Mouse (Mus musculus) neural tube, embryonic 12.5 days (tissue): ENCODE measurements around the gene Slc34a2. TPM values are rescaled to one million over a fixed set of nuclear protein-coding genes. Genes with fewer than 3 reads are reported as not detected.

Experiments
- ATAC-seq: fragments of 200-750 bp; cut with Nextera tagmentation; 2 replicates; pipeline ENCODE4 v1.8.0; 2017; ENCODE audit warnings: low read depth, mild to moderate bottlenecking, moderate TSS enrichment, moderate library complexity; ENCODE audit not compliant: low FRiP score
- H3K27ac ChIP-seq: fragments of 300-500 bp; sonication (generic); 2 replicates; pipeline ENCODE4 v1.5.1; 2016
- H3K27me3 ChIP-seq: fragments of 300-500 bp; sonication (generic); replicated peaks from 2 replicates; pipeline ENCODE4 v1.6.1; 2016; ENCODE audit warnings: mild to moderate bottlenecking
- H3K36me3 ChIP-seq: fragments of 300-500 bp; sonication (generic); 2 replicates; pipeline ENCODE4 v1.6.1; 2016; ENCODE audit warnings: mild to moderate bottlenecking
- H3K4me1 ChIP-seq: fragments of 300-500 bp; sonication (generic); 2 replicates; pipeline ENCODE4 v1.6.1; 2016
- H3K4me2 ChIP-seq: fragments of 300-500 bp; sonication (generic); replicated peaks from 2 replicates; pipeline ENCODE4 v1.6.1; 2016; ENCODE audit warnings: mild to moderate bottlenecking
- H3K4me3 ChIP-seq: fragments of 300-500 bp; sonication (generic); 2 replicates; pipeline ENCODE4 v1.5.1; 2016
- H3K9ac ChIP-seq: fragments of 300-500 bp; sonication (generic); 2 replicates; pipeline ENCODE4 v1.6.1; 2016; ENCODE audit warnings: mild to moderate bottlenecking
- H3K9me3 ChIP-seq: fragments of 300-500 bp; sonication (generic); 2 replicates; pipeline ENCODE4 v1.6.1; 2016; ENCODE audit warnings: mild to moderate bottlenecking
- WGBS: fragments of 180-500 bp; shearing (Covaris S2); methylation state at CpG from one replicate; pipeline ENCODE4 v1.1.7; 2016; 5-methylcytosine and 5-hydroxymethylcytosine counted together
- polyA plus RNA-seq: library from polyadenylated mRNA; unstranded; fragments of >200 nt; fragmentation: Nextera tagmentation; extraction: Ambion mirVana; gene quantifications from 2 replicates; pipeline ENCODE4 v1.2.1, GENCODE M21; 2016

The Slc34a2 gene
- polyA plus RNA-seq, 1 experiment from 2014 or later: not detected

DNA sequence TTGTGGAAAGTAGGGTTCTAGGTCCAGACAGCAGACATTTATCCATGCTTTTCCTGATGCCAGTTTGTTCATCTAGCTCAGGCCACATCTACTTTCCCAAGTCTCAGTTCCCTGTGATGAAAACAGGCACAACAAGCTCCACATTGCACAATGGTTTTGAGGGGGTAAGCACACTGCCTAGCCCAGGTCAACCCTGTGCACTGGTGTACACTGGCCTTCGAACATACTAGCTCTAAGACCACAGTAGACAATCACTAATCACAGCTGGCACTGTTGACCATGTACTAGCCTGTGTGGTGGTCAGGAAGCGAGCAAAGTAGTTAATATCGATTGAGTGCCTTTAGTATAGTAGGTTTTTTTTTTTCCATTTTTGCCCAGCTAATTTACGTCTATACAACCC is 34.4 kb upstream of the Slc34a2 start:
- H3K4me3 ChIP-seq: no peak overlapping the region
- WGBS: 89% methylated on average over 4 of the region's 4 CpGs
- no peak for ATAC-seq
- H3K4me2 ChIP-seq: no peak overlapping the region
- H3K27me3 ChIP-seq: no peaks in the 10 kb centered on the region
- H3K9ac ChIP-seq: no peak overlapping the region
- no peaks in the 10 kb centered on the region for H3K4me1 ChIP-seq
- H3K9me3 ChIP-seq: peaks cover 10% of the 10 kb centered on the region; the same call in 1 of the 2 replicates
- no peaks in the 10 kb centered on the region for H3K36me3 ChIP-seq
- no peak overlapping the region for H3K27ac ChIP-seq

DNA sequence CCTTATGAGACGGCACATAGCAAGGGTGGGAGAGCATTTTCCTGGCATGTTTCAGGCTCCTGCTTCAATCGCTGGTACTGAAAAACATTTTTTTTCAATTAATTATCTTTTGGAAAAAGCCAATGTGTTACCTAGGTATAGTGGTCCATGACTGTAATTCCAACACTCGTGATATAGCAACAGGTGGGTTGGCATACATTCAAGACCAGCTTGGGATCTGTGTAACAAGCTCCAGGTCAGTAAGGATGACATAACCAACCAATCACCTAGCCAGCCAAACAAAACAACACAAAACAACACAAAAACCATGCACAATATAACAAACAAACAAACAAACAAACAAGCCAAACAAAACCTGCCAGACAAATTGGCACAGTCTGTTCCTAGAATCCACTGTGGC is 33.9 kb upstream of the Slc34a2 start:
- Histone ChIP-seq H3K27ac (no peak overlapping the region), H3K4me1 (no peaks in the 10 kb centered on the region), H3K4me3 (no peak overlapping the region), H3K36me3 (no peaks in the 10 kb centered on the region), H3K9ac (no peak overlapping the region), H3K4me2 (no peak overlapping the region), H3K27me3 (no peaks in the 10 kb centered on the region), H3K9me3 (peaks cover 10% of the 10 kb centered on the region; the same call in 1 of the 2 replicates)
- 91% methylated on average over 3 of the region's 3 CpGs for WGBS
- no peak for ATAC-seq

DNA sequence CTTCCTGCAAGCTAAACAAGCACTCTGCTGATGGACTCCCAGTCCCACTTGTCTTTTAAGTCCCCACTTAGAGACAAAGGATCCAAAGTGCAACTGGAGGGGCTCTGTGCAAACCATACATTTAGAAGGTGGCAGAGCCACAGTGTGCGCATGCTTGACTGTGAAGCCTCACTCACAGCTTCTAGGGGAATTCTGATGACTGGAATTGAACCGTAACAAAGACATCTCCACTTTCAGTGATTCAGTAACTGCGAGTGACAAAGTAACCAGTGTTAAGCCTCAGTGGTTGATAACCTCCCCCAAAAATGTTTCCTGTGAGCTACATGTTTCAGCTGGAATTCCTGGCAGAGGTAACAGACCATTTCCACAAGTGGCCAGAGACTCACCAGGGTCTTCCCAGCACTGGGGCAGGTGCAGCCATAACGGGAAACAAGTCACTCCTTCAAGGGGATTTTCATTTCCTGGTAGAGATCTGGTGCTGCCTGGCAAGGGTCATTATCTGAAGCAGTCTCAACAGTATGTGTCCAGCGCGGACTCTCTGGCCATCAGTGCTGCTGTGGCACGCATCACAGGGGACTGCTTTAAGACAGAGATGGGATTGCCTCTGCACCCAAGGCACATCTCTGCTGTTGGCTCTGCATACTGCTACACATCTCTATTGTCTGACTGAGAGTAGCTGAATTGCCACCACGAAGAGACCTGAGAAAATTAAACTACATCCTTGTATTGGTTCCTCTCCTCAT is 28.7 kb upstream of the Slc34a2 start:
- H3K9ac ChIP-seq: no peak overlapping the region
- H3K9me3 ChIP-seq: peaks cover 10% of the 10 kb centered on the region; the same call in 1 of the 2 replicates
- H3K27me3 ChIP-seq: no peaks in the 10 kb centered on the region
- H3K4me1 ChIP-seq: no peaks in the 10 kb centered on the region
- ATAC-seq: no peak
- H3K4me3 ChIP-seq: no peak overlapping the region
- H3K4me2 ChIP-seq: no peak overlapping the region
- H3K36me3 ChIP-seq: no peaks in the 10 kb centered on the region
- H3K27ac ChIP-seq: no peak overlapping the region
- 82% methylated on average over 8 of the region's 8 CpGs for WGBS

DNA sequence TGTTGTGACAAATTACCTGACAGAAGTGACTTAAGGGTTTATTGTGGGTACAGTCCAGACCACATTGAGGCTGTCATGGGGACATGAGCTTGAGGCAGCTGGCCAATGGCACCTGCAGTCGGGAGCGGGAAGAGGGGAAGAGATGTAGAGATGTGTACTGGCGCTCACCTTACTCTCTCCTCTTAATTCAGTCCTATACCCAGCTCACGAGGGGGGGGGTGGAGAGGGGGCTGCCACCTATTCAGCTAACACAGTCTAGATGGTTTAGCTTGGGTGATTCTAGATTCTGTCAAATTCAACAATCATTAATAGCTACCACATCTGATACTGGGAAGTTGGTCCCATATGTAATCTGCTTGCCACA is 28.1 kb upstream of the Slc34a2 start:
- Histone ChIP-seq H3K9me3 (peaks cover 10% of the 10 kb centered on the region; the same call in 1 of the 2 replicates), H3K4me3 (no peak overlapping the region), H3K27ac (no peak overlapping the region), H3K36me3 (no peaks in the 10 kb centered on the region), H3K4me2 (no peak overlapping the region), H3K4me1 (no peaks in the 10 kb centered on the region), H3K27me3 (no peaks in the 10 kb centered on the region), H3K9ac (no peak overlapping the region)
- no peak for ATAC-seq
- WGBS: 86% methylated on average over 4 of the region's 4 CpGs

DNA sequence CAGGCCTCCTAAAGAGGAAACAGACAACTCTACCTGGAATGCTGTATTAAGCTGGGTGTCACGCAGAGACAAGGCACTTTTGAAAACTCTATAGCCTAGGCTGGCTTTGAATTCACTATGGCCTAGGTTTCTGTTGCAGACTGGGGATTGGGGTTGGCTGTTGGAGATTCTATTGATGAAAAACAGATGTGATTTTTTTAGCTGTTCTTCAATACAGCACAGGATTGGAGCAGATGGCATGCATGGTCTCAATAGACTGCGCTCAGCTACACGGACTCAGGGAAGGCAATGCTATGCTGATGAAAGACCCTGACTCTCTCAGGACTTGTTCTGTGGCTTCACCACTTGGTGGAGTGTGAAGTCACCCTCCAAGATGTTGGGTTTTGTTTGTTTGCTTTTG is 26.6 kb upstream of the Slc34a2 start:
- no peak for ATAC-seq
- H3K9me3 ChIP-seq: no peaks in the 10 kb centered on the region
- H3K27ac ChIP-seq: no peak overlapping the region
- 89% methylated on average over 3 of the region's 3 CpGs for WGBS
- no peak overlapping the region for H3K4me2 ChIP-seq
- no peak overlapping the region for H3K9ac ChIP-seq
- no peaks in the 10 kb centered on the region for H3K36me3 ChIP-seq
- H3K4me3 ChIP-seq: no peak overlapping the region
- H3K27me3 ChIP-seq: no peaks in the 10 kb centered on the region
- H3K4me1 ChIP-seq: no peaks in the 10 kb centered on the region

DNA sequence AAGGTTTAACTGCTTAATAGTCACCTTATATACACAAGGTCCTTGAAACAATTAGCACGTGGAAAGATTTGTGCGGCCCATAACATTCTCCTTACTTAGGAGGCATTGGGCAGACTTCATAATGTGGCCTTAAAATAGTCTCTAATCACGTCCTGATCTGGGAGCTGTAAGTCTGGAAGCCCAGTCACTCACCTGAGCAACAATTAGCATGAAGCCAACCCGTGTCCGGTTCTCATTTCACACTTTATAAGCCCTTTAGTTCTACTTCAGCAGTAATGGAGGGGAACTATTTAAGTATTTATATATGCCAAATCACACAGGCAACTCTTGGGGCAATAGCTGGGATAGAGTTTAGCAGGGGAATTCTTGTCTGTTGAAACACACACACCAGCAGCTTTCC is 21.3 kb upstream of the Slc34a2 start:
- Histone ChIP-seq H3K4me3 (no peak overlapping the region), H3K4me1 (no peaks in the 10 kb centered on the region), H3K27ac (no peak overlapping the region), H3K27me3 (no peaks in the 10 kb centered on the region), H3K4me2 (no peak overlapping the region), H3K9ac (no peak overlapping the region), H3K36me3 (no peaks in the 10 kb centered on the region), H3K9me3 (no peaks in the 10 kb centered on the region)
- 75% methylated on average over 5 of the region's 5 CpGs for WGBS
- no peak for ATAC-seq

DNA sequence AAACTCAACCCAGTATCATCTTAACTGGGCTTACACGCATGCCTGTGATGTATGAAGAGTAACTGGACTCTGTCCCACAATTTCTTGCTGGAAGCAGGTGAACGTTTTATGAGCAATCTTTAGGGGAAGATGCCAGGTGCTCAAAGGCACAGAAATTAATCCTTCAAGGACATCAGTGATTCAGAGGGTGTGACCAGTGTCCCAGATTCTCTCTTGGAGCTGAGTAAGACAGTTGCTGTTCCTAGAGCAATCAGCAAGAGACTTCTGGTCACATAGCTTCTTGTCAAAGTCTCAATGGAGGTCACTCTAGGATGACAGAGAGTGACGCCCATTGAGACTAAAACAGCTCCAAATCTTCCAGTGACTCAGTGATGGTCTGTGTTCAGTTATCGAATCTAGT is 19.6 kb upstream of the Slc34a2 start:
- no peaks in the 10 kb centered on the region for H3K9me3 ChIP-seq
- no peaks in the 10 kb centered on the region for H3K4me1 ChIP-seq
- no peak overlapping the region for H3K27ac ChIP-seq
- H3K27me3 ChIP-seq: no peaks in the 10 kb centered on the region
- ATAC-seq: no peak
- no peak overlapping the region for H3K9ac ChIP-seq
- H3K4me2 ChIP-seq: no peak overlapping the region
- H3K36me3 ChIP-seq: no peaks in the 10 kb centered on the region
- WGBS: 91% methylated on average over 4 of the region's 4 CpGs
- H3K4me3 ChIP-seq: no peak overlapping the region

DNA sequence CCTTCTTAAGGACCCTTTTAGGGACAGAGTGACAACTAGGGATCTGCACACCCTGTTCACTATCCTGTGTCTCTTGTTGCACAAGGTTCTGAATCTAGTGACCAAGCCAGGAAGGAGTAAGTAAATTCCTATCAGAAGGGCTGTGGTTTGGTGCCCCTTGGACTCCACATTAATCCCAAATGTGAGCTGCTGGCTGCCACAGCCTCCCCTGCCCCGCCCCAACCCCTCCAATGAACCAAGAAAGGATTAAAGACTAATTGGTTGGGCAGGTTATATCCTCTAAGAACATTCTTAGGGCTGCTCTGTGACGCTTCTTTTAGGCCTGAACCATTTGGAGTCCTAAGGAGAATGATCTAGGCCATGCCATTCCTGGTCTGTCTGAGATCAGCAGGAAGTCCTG is 14.4 kb upstream of the Slc34a2 start:
- H3K9ac ChIP-seq: no peak overlapping the region
- H3K4me1 ChIP-seq: no peaks in the 10 kb centered on the region
- H3K27ac ChIP-seq: no peak overlapping the region
- H3K4me3 ChIP-seq: no peak overlapping the region
- no peak overlapping the region for H3K4me2 ChIP-seq
- ATAC-seq: no peak
- WGBS: 59% methylated on average over 2 of the region's 2 CpGs
- H3K9me3 ChIP-seq: no peaks in the 10 kb centered on the region
- H3K27me3 ChIP-seq: no peaks in the 10 kb centered on the region
- no peaks in the 10 kb centered on the region for H3K36me3 ChIP-seq

DNA sequence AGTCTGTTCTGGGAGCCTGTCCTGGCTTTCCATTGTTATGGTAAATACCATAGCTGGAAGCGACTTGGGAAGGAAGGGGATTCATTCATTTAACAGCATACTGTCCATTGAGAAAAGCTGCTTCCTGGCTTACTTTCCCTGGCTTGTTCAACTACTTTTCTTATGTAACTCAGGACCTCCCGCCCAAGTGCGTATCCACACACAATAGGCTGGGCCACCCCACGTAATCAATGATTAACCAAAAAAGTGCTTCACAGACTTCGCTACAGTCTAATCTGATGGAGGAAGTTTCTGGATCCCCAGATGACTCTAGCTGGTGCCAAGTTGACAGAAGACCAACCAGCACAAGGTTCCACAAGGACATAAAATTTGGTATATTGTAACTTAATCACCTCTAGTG is 14.0 kb upstream of the Slc34a2 start:
- Histone ChIP-seq H3K9ac (no peak overlapping the region), H3K27me3 (no peaks in the 10 kb centered on the region), H3K36me3 (no peaks in the 10 kb centered on the region), H3K4me3 (no peak overlapping the region), H3K4me1 (no peaks in the 10 kb centered on the region), H3K4me2 (no peak overlapping the region), H3K27ac (no peak overlapping the region), H3K9me3 (no peaks in the 10 kb centered on the region)
- no peak for ATAC-seq
- 33% methylated on average over 5 of the region's 5 CpGs for WGBS

DNA sequence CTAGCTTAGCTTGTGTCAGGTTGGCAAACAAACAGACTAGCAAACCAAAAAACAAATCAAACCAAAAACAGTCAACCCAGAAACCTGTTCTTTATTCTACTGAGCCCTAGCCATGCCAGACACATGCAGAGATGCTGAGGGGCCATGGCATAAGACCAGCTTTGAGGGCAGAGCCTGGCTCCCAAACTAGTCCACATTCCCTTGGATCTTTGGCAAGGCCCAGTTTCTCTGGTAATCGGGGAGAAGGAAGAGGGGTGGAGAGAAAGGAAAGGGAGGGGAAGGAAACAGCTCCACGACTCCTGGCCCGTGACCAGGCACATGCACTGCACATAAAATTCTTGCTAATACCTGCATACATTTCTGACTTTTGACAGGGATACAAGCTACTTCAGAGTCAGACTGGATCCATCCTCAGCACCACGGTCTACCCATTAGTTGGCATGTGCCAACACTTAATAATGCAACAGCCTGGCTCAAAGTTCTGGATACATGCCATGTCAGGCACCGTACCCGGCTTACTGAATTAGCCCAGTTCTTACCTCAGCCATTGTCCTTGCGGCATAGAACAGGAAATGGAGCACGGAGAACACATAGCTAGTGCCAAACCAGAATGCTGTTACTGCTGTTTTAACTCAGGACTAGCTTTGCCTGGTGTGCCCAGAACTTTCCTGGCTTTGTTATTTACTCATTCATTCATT is 12.5 kb upstream of the Slc34a2 start:
- WGBS: 92% methylated on average over 8 of the region's 8 CpGs
- Histone ChIP-seq H3K9me3 (no peaks in the 10 kb centered on the region), H3K36me3 (no peaks in the 10 kb centered on the region), H3K27ac (no peak overlapping the region), H3K4me1 (no peaks in the 10 kb centered on the region), H3K4me2 (no peak overlapping the region), H3K4me3 (no peak overlapping the region), H3K27me3 (no peaks in the 10 kb centered on the region), H3K9ac (no peak overlapping the region)
- ATAC-seq: no peak

DNA sequence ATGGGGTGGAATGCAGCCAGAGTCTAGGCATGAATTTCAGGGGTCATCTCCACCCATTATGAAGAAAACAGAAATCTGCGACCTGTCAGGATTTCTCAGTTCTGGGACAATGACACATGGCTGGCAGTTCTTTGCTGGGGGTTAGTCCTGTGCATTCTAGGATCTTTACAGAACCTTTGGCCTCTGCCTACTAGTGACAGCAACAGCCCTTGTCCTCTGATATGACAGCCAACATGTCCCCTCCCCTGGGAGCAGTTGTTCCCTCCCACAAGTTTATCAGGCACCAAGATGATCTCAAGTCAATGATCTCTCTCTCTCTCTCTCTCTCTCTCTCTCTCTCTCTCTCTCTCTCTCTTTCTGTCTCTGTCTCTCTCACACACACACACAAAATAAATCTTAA is 6.5 kb upstream of the Slc34a2 start:
- H3K27me3 ChIP-seq: no peaks in the 10 kb centered on the region
- WGBS: 71% methylated on average over 1 of the region's 1 CpGs
- no peak overlapping the region for H3K9ac ChIP-seq
- H3K4me1 ChIP-seq: no peaks in the 10 kb centered on the region
- H3K4me3 ChIP-seq: no peak overlapping the region
- no peaks in the 10 kb centered on the region for H3K9me3 ChIP-seq
- no peak overlapping the region for H3K4me2 ChIP-seq
- ATAC-seq: no peak
- no peaks in the 10 kb centered on the region for H3K36me3 ChIP-seq
- H3K27ac ChIP-seq: no peak overlapping the region

DNA sequence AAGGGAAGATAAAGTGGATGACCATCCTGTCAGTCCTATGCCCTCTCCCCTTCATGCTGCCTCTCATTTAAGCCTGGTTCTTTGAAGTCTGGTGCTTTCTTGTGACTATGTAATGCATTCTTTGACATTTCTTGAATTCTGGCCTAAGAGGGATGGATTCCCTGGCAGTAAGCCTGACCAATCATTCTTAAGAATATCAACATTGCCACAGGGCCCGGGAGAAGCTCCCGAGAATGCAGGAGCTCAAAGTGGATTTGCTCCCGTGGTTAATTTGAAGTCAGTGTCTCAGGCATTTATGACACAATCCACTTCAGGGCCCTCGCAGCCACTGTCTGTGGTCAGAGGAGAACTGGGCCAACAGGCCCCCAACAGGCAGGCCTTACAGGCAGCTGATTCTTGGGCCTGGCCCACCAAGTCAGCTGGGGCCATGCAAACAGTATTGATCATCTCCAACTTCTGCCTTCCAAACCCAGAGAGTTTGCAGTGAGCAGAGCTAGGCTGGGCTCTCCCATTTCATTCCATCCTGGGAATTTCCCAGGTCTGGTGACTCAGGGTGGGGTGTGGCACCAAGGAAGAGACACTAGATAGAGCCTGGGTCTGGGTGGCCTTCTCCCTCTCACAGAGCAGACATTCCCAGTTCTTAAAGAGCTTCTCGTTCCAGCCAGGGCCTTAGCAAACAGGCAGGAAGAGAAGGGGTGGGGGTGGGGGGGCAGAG is 4.3 kb downstream of the Slc34a2 start:
- no peak overlapping the region for H3K4me2 ChIP-seq
- no peak for ATAC-seq
- H3K4me1 ChIP-seq: no peaks in the 10 kb centered on the region
- H3K27ac ChIP-seq: no peak overlapping the region
- H3K36me3 ChIP-seq: no peaks in the 10 kb centered on the region
- 47% methylated on average over 5 of the region's 5 CpGs for WGBS
- no peak overlapping the region for H3K9ac ChIP-seq
- H3K27me3 ChIP-seq: no peaks in the 10 kb centered on the region
- H3K4me3 ChIP-seq: no peak overlapping the region
- no peaks in the 10 kb centered on the region for H3K9me3 ChIP-seq
